Mouse (Mus musculus) kidney, embryonic 15.5 days (tissue): ENCODE results near the gene Gm6993. TPM values are rescaled to one million over a fixed set of nuclear protein-coding genes. Genes with fewer than 3 reads are reported as not detected.

Experiments
- ATAC-seq: fragments of 200-750 bp; cut with Nextera tagmentation; replicated peaks from 2 replicates; pipeline ENCODE4 v1.8.0; 2017; ENCODE audit warnings: moderate TSS enrichment; ENCODE audit not compliant: low FRiP score
- H3K27ac ChIP-seq: fragments of 300-500 bp; sonication (generic); 2 replicates; pipeline ENCODE4 v1.5.1; 2015; ENCODE audit warnings: mild to moderate bottlenecking, inconsistent platforms
- H3K27me3 ChIP-seq: fragments of 300-500 bp; sonication (generic); 2 replicates; pipeline ENCODE4 v1.6.1; 2015; ENCODE audit warnings: inconsistent platforms
- H3K36me3 ChIP-seq: fragments of 300-500 bp; sonication (generic); 2 replicates; pipeline ENCODE4 v1.6.1; 2015; ENCODE audit warnings: inconsistent platforms
- H3K4me1 ChIP-seq: fragments of 300-500 bp; sonication (generic); 2 replicates; pipeline ENCODE4 v1.6.1; 2015; ENCODE audit warnings: inconsistent platforms
- H3K4me2 ChIP-seq: fragments of 300-500 bp; sonication (generic); 2 replicates; pipeline ENCODE4 v1.6.1; 2015; ENCODE audit warnings: moderate library complexity, mild to moderate bottlenecking, inconsistent platforms
- H3K4me3 ChIP-seq: fragments of 300-500 bp; sonication (generic); replicated peaks from 2 replicates; pipeline ENCODE4 v1.5.1; 2015; ENCODE audit warnings: mild to moderate bottlenecking, inconsistent platforms
- H3K9ac ChIP-seq: fragments of 300-500 bp; sonication (generic); 2 replicates; pipeline ENCODE4 v1.6.1; 2015; ENCODE audit warnings: mild to moderate bottlenecking, inconsistent platforms
- H3K9me3 ChIP-seq: fragments of 300-500 bp; sonication (generic); replicated peaks from 2 replicates; pipeline ENCODE4 v1.6.1; 2016; ENCODE audit warnings: inconsistent platforms
- WGBS: fragments of 180-500 bp; shearing (Covaris S2); methylation state at CpG from one replicate; pipeline ENCODE4 v1.1.7; 2015; ENCODE audit warnings: mixed read lengths; 5-methylcytosine and 5-hydroxymethylcytosine counted together
- polyA plus RNA-seq: library from polyadenylated mRNA; unstranded; fragments of >200 nt; fragmentation: Nextera tagmentation; extraction: Ambion mirVana; gene quantifications from 2 replicates; pipeline ENCODE4 v1.2.1, GENCODE M21; 2015

The Gm6993 gene
- polyA plus RNA-seq, 1 experiment from 2014 or later: not detected

- H3K27ac ChIP-seq: peak overlapping the region; percentile 60; the same call in 1 of the 2 replicates
- H3K4me3 ChIP-seq: no peak overlapping the region
- no peak for ATAC-seq
- H3K4me2 ChIP-seq: no peak overlapping the region
- WGBS: 70% methylated on average over 10 of the region's 10 CpGs
- peaks cover 39% of the 10 kb centered on the region for H3K4me1 ChIP-seq
- H3K27me3 ChIP-seq: no peaks in the 10 kb centered on the region
- no peak overlapping the region for H3K9ac ChIP-seq
- H3K9me3 ChIP-seq: no peaks in the 10 kb centered on the region
- peaks cover 96% of the 10 kb centered on the region for H3K36me3 ChIP-seq
These were observed 34.8 kb downstream of the Gm6993 start for GRCm38 (mm10) chr12:31275411-31275810.

GRCm38 (mm10) chr12:31278270-31278669, 37.7 kb downstream of the Gm6993 start:
- Histone ChIP-seq H3K4me1 (peaks cover 16% of the 10 kb centered on the region), H3K9ac (no peak overlapping the region), H3K27ac (no peak overlapping the region), H3K36me3 (peaks cover 98% of the 10 kb centered on the region), H3K4me2 (no peak overlapping the region), H3K27me3 (no peaks in the 10 kb centered on the region), H3K9me3 (no peaks in the 10 kb centered on the region), H3K4me3 (no peak overlapping the region)
- ATAC-seq: no peak
- 93% methylated on average over 11 of the region's 11 CpGs for WGBS

- H3K9me3 ChIP-seq: no peaks in the 10 kb centered on the region
- H3K27ac ChIP-seq: no peak overlapping the region
- H3K4me2 ChIP-seq: no peak overlapping the region
- no peak for ATAC-seq
- no peak overlapping the region for H3K4me3 ChIP-seq
- WGBS: 77% methylated on average over 7 of the region's 7 CpGs
- H3K4me1 ChIP-seq: peaks cover 18% of the 10 kb centered on the region
- H3K36me3 ChIP-seq: peaks cover 96% of the 10 kb centered on the region
- no peaks in the 10 kb centered on the region for H3K27me3 ChIP-seq
- H3K9ac ChIP-seq: no peak overlapping the region
These were observed 39.7 kb downstream of the Gm6993 start for GRCm38 (mm10) chr12:31280318-31280717.

GRCm38 (mm10) chr12:31281100-31281591, 40.6 kb downstream of the Gm6993 start:
- H3K4me1 ChIP-seq: peaks cover 13% of the 10 kb centered on the region
- WGBS: 82% methylated on average over 9 of the region's 9 CpGs
- H3K9ac ChIP-seq: no peak overlapping the region
- H3K9me3 ChIP-seq: no peaks in the 10 kb centered on the region
- H3K4me3 ChIP-seq: no peak overlapping the region
- no peak overlapping the region for H3K27ac ChIP-seq
- no peak overlapping the region for H3K4me2 ChIP-seq
- H3K36me3 ChIP-seq: peaks cover 96% of the 10 kb centered on the region
- no peaks in the 10 kb centered on the region for H3K27me3 ChIP-seq
- no peak for ATAC-seq

GRCm38 (mm10) chr12:31282241-31282640, 41.7 kb downstream of the Gm6993 start:
- Histone ChIP-seq H3K27me3 (no peaks in the 10 kb centered on the region), H3K4me2 (no peak overlapping the region), H3K27ac (no peak overlapping the region), H3K9me3 (no peaks in the 10 kb centered on the region), H3K4me3 (no peak overlapping the region), H3K36me3 (peaks cover 96% of the 10 kb centered on the region), H3K9ac (no peak overlapping the region), H3K4me1 (peaks cover 13% of the 10 kb centered on the region)
- ATAC-seq: no peak
- 84% methylated on average over 5 of the region's 5 CpGs for WGBS

- no peak overlapping the region for H3K27ac ChIP-seq
- no peak overlapping the region for H3K9ac ChIP-seq
- no peak overlapping the region for H3K4me3 ChIP-seq
- H3K27me3 ChIP-seq: no peaks in the 10 kb centered on the region
- peaks cover 13% of the 10 kb centered on the region for H3K4me1 ChIP-seq
- H3K9me3 ChIP-seq: no peaks in the 10 kb centered on the region
- peaks cover 96% of the 10 kb centered on the region for H3K36me3 ChIP-seq
- WGBS: 85% methylated on average over 4 of the region's 4 CpGs
- H3K4me2 ChIP-seq: no peak overlapping the region
- ATAC-seq: no peak
These were observed 42.6 kb downstream of the Gm6993 start for GRCm38 (mm10) chr12:31283131-31283530.

- Histone ChIP-seq H3K9ac (no peak overlapping the region), H3K9me3 (no peaks in the 10 kb centered on the region), H3K4me2 (no peak overlapping the region), H3K27ac (peak overlapping the region; percentile 48; the same call in 1 of the 2 replicates), H3K4me1 (peaks cover 13% of the 10 kb centered on the region), H3K36me3 (peaks cover 96% of the 10 kb centered on the region), H3K4me3 (no peak overlapping the region), H3K27me3 (no peaks in the 10 kb centered on the region)
- peak; percentile 80 for ATAC-seq
- WGBS: 66% methylated on average over 4 of the region's 4 CpGs
These were observed 43.1 kb downstream of the Gm6993 start for GRCm38 (mm10) chr12:31283617-31284136.

- 89% methylated on average over 10 of the region's 10 CpGs for WGBS
These were observed 48.5 kb downstream of the Gm6993 start for GRCm38 (mm10) chr12:31289046-31289445.

More at GRCm38 (mm10) chr12:31289046-31289445, 48.5 kb downstream of the Gm6993 start:
- H3K27ac ChIP-seq: no peak overlapping the region
- peaks cover 88% of the 10 kb centered on the region for H3K36me3 ChIP-seq
- H3K9ac ChIP-seq: no peak overlapping the region
- no peaks in the 10 kb centered on the region; the same call in 1 of the 2 replicates for H3K9me3 ChIP-seq
- H3K4me1 ChIP-seq: peaks cover 25% of the 10 kb centered on the region
- no peak overlapping the region for H3K4me2 ChIP-seq
- no peak overlapping the region for H3K4me3 ChIP-seq
- ATAC-seq: no peak
- no peaks in the 10 kb centered on the region for H3K27me3 ChIP-seq

Other genes with a start within 250 kb of the Gm6993 start
- 4.7 and 4.9 TPM in 2 replicates for gene Fam110c, start 166.9 kb upstream of the Gm6993 start, polyA plus RNA-seq
- 134 and 144 TPM in 2 replicates for gene Lamb1, start 24.5 kb downstream of the Gm6993 start, polyA plus RNA-seq
- 144 and 151 TPM in 2 replicates for gene Dld, start 110.7 kb downstream of the Gm6993 start, polyA plus RNA-seq
- gene Slc26a3, start 150.1 kb downstream of the Gm6993 start, polyA plus RNA-seq: 0.05 TPM in 1 of 2 replicates, not detected in the other